8 mouse cellular contexts compared by ENCODE assay signal in the genomic region with DNA sequence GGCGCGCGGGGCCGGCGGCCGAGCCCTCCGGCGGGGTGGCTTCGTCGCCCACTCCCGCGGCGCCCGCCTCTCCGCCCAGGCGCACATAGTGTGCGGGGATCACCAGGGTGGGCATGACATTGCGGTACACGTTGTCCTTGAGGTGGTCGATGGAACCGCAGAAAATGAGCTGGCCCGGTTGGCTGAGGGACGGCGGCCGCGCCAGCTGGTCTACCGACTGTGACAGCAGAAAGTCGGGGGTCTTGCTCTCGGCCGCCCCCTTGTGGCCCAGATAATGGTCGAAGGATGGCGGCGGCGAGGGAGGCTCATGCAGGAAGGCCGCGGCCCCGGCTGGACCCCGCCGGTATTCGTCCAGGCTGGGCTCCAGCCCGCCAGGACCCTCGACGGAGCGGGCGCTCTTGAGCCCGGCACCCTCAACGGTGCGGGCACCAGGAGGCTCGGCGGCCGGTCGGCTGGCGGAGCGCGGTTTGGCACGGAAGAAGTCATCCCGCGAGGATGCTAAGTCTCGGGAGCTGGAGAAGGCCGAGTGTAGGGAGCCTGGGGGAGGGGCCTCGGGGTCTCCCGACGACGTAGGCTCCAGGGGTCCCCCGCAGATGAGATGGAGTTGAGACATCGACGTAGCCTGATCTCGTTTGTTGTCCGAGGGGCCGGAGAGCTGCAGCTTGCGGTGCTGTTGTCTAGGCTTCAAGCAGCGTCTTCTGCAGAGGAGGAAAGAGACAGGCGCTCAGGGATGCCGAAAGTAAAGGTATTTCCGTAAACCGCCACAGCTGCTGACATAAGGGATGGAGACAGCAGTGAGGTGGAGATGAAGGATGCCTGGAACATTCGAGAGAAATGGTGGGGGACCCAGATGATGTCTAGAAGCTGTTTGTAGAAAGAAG. TPM values are rescaled to one million over a fixed set of nuclear protein-coding genes. Genes with fewer than 3 reads are reported as not detected.
A peak's percentile ranks its signal among the peaks of the same experiment; 100 is the strongest.
DNase-seq lines count a peak whose midpoint lies in the region; ATAC-seq lines count a peak whose summit lies in the region.

No protein-coding gene starts in this region.

- H3K9ac ChIP-seq in intestine, embryonic 15.5 days = peak overlapping the region; percentile 51
- peak overlapping the region; percentile 67 for H3K9ac ChIP-seq in limb, embryonic 13.5 days
- H3K9ac ChIP-seq in midbrain, embryonic 14.5 days (replicated peaks; ENCODE audit: low read length) = peak overlapping the region; percentile 48; the same call in 1 of the 2 replicates
- H3K9ac ChIP-seq in stomach, embryonic 15.5 days = peak overlapping the region; percentile 24; the same call in 1 of the 2 replicates

- H3K36me3 ChIP-seq in erythroblast, embryonic 14.5 days (ENCODE audit: control insufficient read depth) = peaks cover 20% of the 10 kb centered on the region
- peaks cover 22% of the 10 kb centered on the region for H3K36me3 ChIP-seq in intestine, embryonic 15.5 days
- peaks cover 89% of the 10 kb centered on the region for H3K36me3 ChIP-seq in limb, embryonic 13.5 days
- H3K36me3 ChIP-seq in midbrain, embryonic 14.5 days (ENCODE audit: control insufficient read depth, insufficient read depth, low read length) = peaks cover 90% of the 10 kb centered on the region
- H3K36me3 ChIP-seq in stomach, embryonic 15.5 days = peaks cover 33% of the 10 kb centered on the region

- H3K9me3 ChIP-seq in erythroblast, embryonic 14.5 days (ENCODE audit: control insufficient read depth, low read length) = peaks cover 17% of the 10 kb centered on the region
- no peaks in the 10 kb centered on the region for H3K9me3 ChIP-seq in intestine, embryonic 15.5 days
- H3K9me3 ChIP-seq in limb, embryonic 13.5 days = no peaks in the 10 kb centered on the region
- no peaks in the 10 kb centered on the region for H3K9me3 ChIP-seq in midbrain, embryonic 14.5 days (ENCODE audit: control insufficient read depth, low read length)
- no peaks in the 10 kb centered on the region for H3K9me3 ChIP-seq in stomach, embryonic 15.5 days

- no peak for ATAC-seq in erythroblast, adult 5-6 weeks (replicated peaks; ENCODE audit: low FRiP score, poor library complexity, severe bottlenecking)
- peak; percentile 31 for ATAC-seq in intestine, embryonic 15.5 days
- peak; percentile 16; the same call in 1 of the 2 replicates for ATAC-seq in limb, embryonic 13.5 days (ENCODE audit: low FRiP score, low read depth)
- ATAC-seq in midbrain, embryonic 14.5 days (ENCODE audit: low FRiP score, low TSS enrichment) = peak; percentile 41; the same call in 1 of the 2 replicates
- no peak for ATAC-seq in stomach, embryonic 15.5 days (ENCODE audit: insufficient read depth, low FRiP score, low read depth)

- 14% methylated on average over 77 of the region's 77 CpGs for WGBS in intestine, embryonic 15.5 days
- 10% methylated on average over 77 of the region's 77 CpGs for WGBS in limb, embryonic 13.5 days
- 9% methylated on average over 77 of the region's 77 CpGs for WGBS in midbrain, embryonic 14.5 days
- WGBS in stomach, embryonic 15.5 days = 14% methylated on average over 76 of the region's 77 CpGs

- peaks cover 64% of the 10 kb centered on the region for H3K27me3 ChIP-seq in erythroblast, embryonic 14.5 days (ENCODE audit: control insufficient read depth)
- H3K27me3 ChIP-seq in intestine, embryonic 15.5 days (replicated peaks) = 0 out of 2 replicates have a peak, but pooled peaks cover 6% of the 10 kb centered on the region
- peaks cover 20% of the 10 kb centered on the region for H3K27me3 ChIP-seq in limb, embryonic 13.5 days
- no peaks in the 10 kb centered on the region for H3K27me3 ChIP-seq in midbrain, embryonic 14.5 days (ENCODE audit: control insufficient read depth, insufficient read depth, low read length)
- no peaks in the 10 kb centered on the region for H3K27me3 ChIP-seq in stomach, embryonic 15.5 days (replicated peaks)

- H3K4me1 ChIP-seq in erythroblast, embryonic 14.5 days (ENCODE audit: control insufficient read depth) = peaks cover 17% of the 10 kb centered on the region
- peaks cover 17% of the 10 kb centered on the region for H3K4me1 ChIP-seq in intestine, embryonic 15.5 days (replicated peaks)
- peaks cover 18% of the 10 kb centered on the region for H3K4me1 ChIP-seq in limb, embryonic 13.5 days
- H3K4me1 ChIP-seq in midbrain, embryonic 14.5 days (ENCODE audit: control insufficient read depth, insufficient read depth, low read length) = peaks cover 15% of the 10 kb centered on the region
- peaks cover 19% of the 10 kb centered on the region for H3K4me1 ChIP-seq in stomach, embryonic 15.5 days

- peak; percentile 89 to 92 for DNase-seq in cerebellum, postnatal 25 days
- peak; percentile 94 for DNase-seq in gastrocnemius, postnatal 10 days
- DNase-seq in midbrain, embryonic 14.5 days = peak; percentile 91

- H3K4me2 ChIP-seq in intestine, embryonic 15.5 days (replicated peaks) = peak overlapping the region; percentile 96
- peak overlapping the region; percentile 77 for H3K4me2 ChIP-seq in limb, embryonic 13.5 days (replicated peaks)
- peak overlapping the region; percentile 51 for H3K4me2 ChIP-seq in midbrain, embryonic 14.5 days (ENCODE audit: low read length)
- H3K4me2 ChIP-seq in stomach, embryonic 15.5 days = peak overlapping the region; percentile 93

- H3K27ac ChIP-seq in intestine, embryonic 15.5 days = 0 out of 2 replicates have a peak overlapping the region, but pooled peaks have one; percentile 3
- no peak overlapping the region for H3K27ac ChIP-seq in limb, embryonic 13.5 days
- H3K27ac ChIP-seq in midbrain, embryonic 14.5 days (replicated peaks; ENCODE audit: low read depth, low read length) = peak overlapping the region; percentile 68
- H3K27ac ChIP-seq in stomach, embryonic 15.5 days = no peak overlapping the region

- H3K4me3 ChIP-seq in erythroblast, embryonic 14.5 days (replicated peaks) = peak overlapping the region; percentile 45
- H3K4me3 ChIP-seq in intestine, embryonic 15.5 days (replicated peaks) = peak overlapping the region; percentile 47
- H3K4me3 ChIP-seq in limb, embryonic 13.5 days = peak overlapping the region; percentile 44
- peak overlapping the region; percentile 23 for H3K4me3 ChIP-seq in midbrain, embryonic 14.5 days (replicated peaks; ENCODE audit: low read depth, low read length)
- peak overlapping the region; percentile 43 for H3K4me3 ChIP-seq in stomach, embryonic 15.5 days (replicated peaks)

RNA-seq across cellular contexts. Expression of gene Grn, which starts 8.3 kb away (rescaled TPM):
- polyA plus RNA-seq in erythroblast, embryonic 14.5 days (2012) = 1.8 and 2.6 TPM in 2 replicates
- total RNA-seq in erythroblast, adult 5-6 weeks (2015; ENCODE audit: low replicate concordance) = 85.7 and 90.1 TPM in 2 replicates
- total RNA-seq in erythroblast, adult 5-6 weeks (2017; ENCODE audit: low replicate concordance) = 26.3 and 56.1 TPM in 2 replicates
- 10 to 100 TPM; 81.6 to 93.6 TPM for total RNA-seq in gastrocnemius, postnatal 10 days (2021)
- polyA plus RNA-seq in intestine, embryonic 15.5 days (2015; fragmentation: Nextera tagmentation; extraction: Ambion mirVana) = 156 and 171 TPM in 2 replicates
- polyA plus RNA-seq in limb, embryonic 13.5 days (2015; fragmentation: Nextera tagmentation; extraction: Ambion mirVana) = 141 and 149 TPM in 2 replicates
- 33.1 and 45.5 TPM in 2 replicates for polyA plus RNA-seq in midbrain, embryonic 14.5 days (2014; fragmentation: Nextera tagmentation; extraction: Ambion mirVana)
- polyA plus RNA-seq in stomach, embryonic 15.5 days (2015; fragmentation: Nextera tagmentation; extraction: Ambion mirVana) = 155 and 161 TPM in 2 replicates

RNA-seq across cellular contexts. Expression of gene Fam171a2, which starts 9.0 kb away (rescaled TPM):
- polyA plus RNA-seq in erythroblast, embryonic 14.5 days (2012) = 0.01 and 0.02 TPM in 2 replicates
- not detected in 2 replicates for total RNA-seq in erythroblast, adult 5-6 weeks (2015; ENCODE audit: low replicate concordance)
- total RNA-seq in erythroblast, adult 5-6 weeks (2017; ENCODE audit: low replicate concordance) = not detected in 2 replicates
- total RNA-seq in gastrocnemius, postnatal 10 days (2021) = 10 to 100 TPM; 11.7 to 12.3 TPM
- polyA plus RNA-seq in intestine, embryonic 15.5 days (2015; fragmentation: Nextera tagmentation; extraction: Ambion mirVana) = 3.2 and 3.5 TPM in 2 replicates
- polyA plus RNA-seq in limb, embryonic 13.5 days (2015; fragmentation: Nextera tagmentation; extraction: Ambion mirVana) = 4.4 and 4.8 TPM in 2 replicates
- 28.6 and 50.4 TPM in 2 replicates for polyA plus RNA-seq in midbrain, embryonic 14.5 days (2014; fragmentation: Nextera tagmentation; extraction: Ambion mirVana)
- 5.5 and 6.1 TPM in 2 replicates for polyA plus RNA-seq in stomach, embryonic 15.5 days (2015; fragmentation: Nextera tagmentation; extraction: Ambion mirVana)

RNA-seq across cellular contexts. Expression of gene Slc25a39, which starts 30.7 kb away (rescaled TPM):
- 579 and 725 TPM in 2 replicates for polyA plus RNA-seq in erythroblast, embryonic 14.5 days (2012)
- 461 and 462 TPM in 2 replicates for total RNA-seq in erythroblast, adult 5-6 weeks (2015; ENCODE audit: low replicate concordance)
- total RNA-seq in erythroblast, adult 5-6 weeks (2017; ENCODE audit: low replicate concordance) = 236 and 290 TPM in 2 replicates
- total RNA-seq in gastrocnemius, postnatal 10 days (2021) = 10 to 100 TPM; 51.7 to 53.5 TPM
- 305 and 329 TPM in 2 replicates for polyA plus RNA-seq in intestine, embryonic 15.5 days (2015; fragmentation: Nextera tagmentation; extraction: Ambion mirVana)
- 173 and 180 TPM in 2 replicates for polyA plus RNA-seq in limb, embryonic 13.5 days (2015; fragmentation: Nextera tagmentation; extraction: Ambion mirVana)
- polyA plus RNA-seq in midbrain, embryonic 14.5 days (2014; fragmentation: Nextera tagmentation; extraction: Ambion mirVana) = 132 and 144 TPM in 2 replicates
- polyA plus RNA-seq in stomach, embryonic 15.5 days (2015; fragmentation: Nextera tagmentation; extraction: Ambion mirVana) = 256 and 259 TPM in 2 replicates

RNA-seq across cellular contexts. Expression of gene Itga2b, which starts 31.5 kb away (rescaled TPM):
- polyA plus RNA-seq in erythroblast, embryonic 14.5 days (2012) = 1.7 and 2.4 TPM in 2 replicates
- 23.6 and 57.1 TPM in 2 replicates for total RNA-seq in erythroblast, adult 5-6 weeks (2015; ENCODE audit: low replicate concordance)
- 73.1 and 99.5 TPM in 2 replicates for total RNA-seq in erythroblast, adult 5-6 weeks (2017; ENCODE audit: low replicate concordance)
- total RNA-seq in gastrocnemius, postnatal 10 days (2021) = 1 to 10 TPM; 1.9 to 3.7 TPM
- 3.3 and 5.1 TPM in 2 replicates for polyA plus RNA-seq in intestine, embryonic 15.5 days (2015; fragmentation: Nextera tagmentation; extraction: Ambion mirVana)
- 4.4 and 6.1 TPM in 2 replicates for polyA plus RNA-seq in limb, embryonic 13.5 days (2015; fragmentation: Nextera tagmentation; extraction: Ambion mirVana)
- 5.4 and 7.7 TPM in 2 replicates for polyA plus RNA-seq in midbrain, embryonic 14.5 days (2014; fragmentation: Nextera tagmentation; extraction: Ambion mirVana)
- 7.3 and 7.8 TPM in 2 replicates for polyA plus RNA-seq in stomach, embryonic 15.5 days (2015; fragmentation: Nextera tagmentation; extraction: Ambion mirVana)

RNA-seq across cellular contexts. Expression of gene Rundc3a, which starts 45.2 kb away (rescaled TPM):
- polyA plus RNA-seq in erythroblast, embryonic 14.5 days (2012) = 1.8 and 2.1 TPM in 2 replicates
- 3.1 TPM in 1 of 2 replicates, not detected in the other for total RNA-seq in erythroblast, adult 5-6 weeks (2015; ENCODE audit: low replicate concordance)
- 2.7 and 7.5 TPM in 2 replicates for total RNA-seq in erythroblast, adult 5-6 weeks (2017; ENCODE audit: low replicate concordance)
- 1 to 10 TPM in 1 of 2 experiments, under 1 TPM in 1; 0.87 to 1.9 TPM for total RNA-seq in gastrocnemius, postnatal 10 days (2021)
- polyA plus RNA-seq in intestine, embryonic 15.5 days (2015; fragmentation: Nextera tagmentation; extraction: Ambion mirVana) = 8.7 and 10.8 TPM in 2 replicates
- polyA plus RNA-seq in limb, embryonic 13.5 days (2015; fragmentation: Nextera tagmentation; extraction: Ambion mirVana) = 1.3 and 1.4 TPM in 2 replicates
- 113 and 165 TPM in 2 replicates for polyA plus RNA-seq in midbrain, embryonic 14.5 days (2014; fragmentation: Nextera tagmentation; extraction: Ambion mirVana)
- 8.8 and 9.2 TPM in 2 replicates for polyA plus RNA-seq in stomach, embryonic 15.5 days (2015; fragmentation: Nextera tagmentation; extraction: Ambion mirVana)

Comparison
In these comparisons a context has a peak if more than half of its experiments do, and no peak if none do; other contexts are left out.
1. ATAC-seq: peak in intestine, embryonic 15.5 days (single experiment), limb, embryonic 13.5 days (single experiment) and midbrain, embryonic 14.5 days (single experiment); none in erythroblast, adult 5-6 weeks (single experiment) and stomach, embryonic 15.5 days (single experiment).
2. H3K27ac ChIP-seq: peak in intestine, embryonic 15.5 days (single experiment) and midbrain, embryonic 14.5 days (single experiment); none in limb, embryonic 13.5 days (single experiment) and stomach, embryonic 15.5 days (single experiment).
3. Peak in every context shown above with its lines, with median percentiles within 50 percentile points of each other: H3K4me3 ChIP-seq, DNase-seq, H3K4me2 ChIP-seq and H3K9ac ChIP-seq.